Mouse (Mus musculus) erythroblast, embryonic 14.5 days (primary cell): ENCODE results near the gene Cnr2.

Experiments used
- GATA1 ChIP-seq: IDR thresholded peaks from 2 replicates; pipeline ENCODE4 v1.6.1; 2012; ENCODE audit warnings: low read length, inconsistent platforms, mixed read lengths
- TAL1 ChIP-seq: IDR thresholded peaks from 3 replicates; pipeline ENCODE4 v1.6.1; 2012; ENCODE audit warnings: low read length, inconsistent platforms, mixed read lengths

- TF ChIP-seq GATA1 (no peak), TAL1 (no peak)
Measured at GRCm38 (mm10) chr4:135880018-135880417, 15.2 kb upstream of the Cnr2 start.
